Mouse (Mus musculus) adrenal gland, postnatal 10 days (tissue): ENCODE results near the gene Mapk3. TPM values are rescaled to one million over a fixed set of nuclear protein-coding genes. Genes with fewer than 3 reads are reported as not detected.
"Not testable (repeated sequence)": the region's sequence is repeated elsewhere in the genome, so short reads cannot be mapped to it uniquely, and the experiment has no call there.

ENCODE experiments used
- DNase-seq: peaks from one replicate; pipeline ENCODE4 v3.0.0; 2021; ENCODE audit warnings: mixed read lengths
- long read RNA-seq, 2 experiments: library from polyadenylated mRNA; stranded (forward); transcript quantifications; one replicate each; pipeline ENCODE4 v2.0.0; 2021
- total RNA-seq, 2 experiments: library from RNA; stranded (reverse); gene quantifications; 2 replicates each; pipeline ENCODE4 v1.2.3; 2021

Mapk3 gene
- 100 to 1,000 TPM; 125 to 158 TPM for total RNA-seq
- long read RNA-seq, experiment 1, transcript Mapk3-202 (9 exons, 1,800 nt), result major isoform, 147 of 178 reads
- long read RNA-seq, experiment 1, partial matches to known transcripts, result 22 of 178 reads
- long read RNA-seq, experiment 1, other reads (novel, unspliced or antisense), result 4 of 178 reads
- long read RNA-seq, experiment 2, transcript Mapk3-202 (9 exons, 1,800 nt), result major isoform, 47 of 62 reads
- long read RNA-seq, experiment 2, partial matches to known transcripts, result 3 of 62 reads
- long read RNA-seq, experiment 2, other reads (novel, unspliced or antisense), result 10 of 62 reads

DNA sequence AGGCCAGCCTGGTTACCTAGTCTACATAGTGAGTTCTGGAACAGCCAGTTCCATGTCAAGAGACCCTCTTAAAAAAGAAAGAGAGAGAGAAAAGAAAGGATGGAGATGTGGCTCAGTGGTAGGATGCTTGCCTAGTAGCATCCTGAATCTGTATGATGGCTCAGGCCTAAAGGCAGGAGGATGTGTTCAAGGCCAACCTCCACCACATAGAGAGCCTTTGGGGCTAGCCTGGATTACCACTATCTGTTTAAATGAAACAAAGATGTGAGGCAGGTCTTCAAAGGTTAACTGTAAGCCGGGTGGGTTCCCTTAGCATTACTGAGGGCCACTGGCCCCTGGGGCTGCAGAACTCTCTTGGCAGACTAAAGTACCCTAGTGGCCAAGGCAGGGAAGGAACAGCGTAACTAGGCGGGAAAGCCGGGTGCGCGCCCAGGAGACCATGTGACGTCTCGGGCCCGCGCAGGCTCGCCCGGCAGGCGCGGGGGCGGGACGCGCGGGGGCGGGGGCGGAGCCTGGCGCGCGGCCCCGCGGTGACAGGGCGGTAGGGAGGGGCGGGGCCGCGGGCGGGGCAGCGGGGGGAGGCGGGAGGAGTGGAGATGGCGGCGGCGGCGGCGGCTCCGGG, at the start of gene Mapk3:
TSS of gene Mapk3 (plus strand) at position 552 of the 622 bp plus-strand sequence.
- peak; percentile 94 for DNase-seq

DNA sequence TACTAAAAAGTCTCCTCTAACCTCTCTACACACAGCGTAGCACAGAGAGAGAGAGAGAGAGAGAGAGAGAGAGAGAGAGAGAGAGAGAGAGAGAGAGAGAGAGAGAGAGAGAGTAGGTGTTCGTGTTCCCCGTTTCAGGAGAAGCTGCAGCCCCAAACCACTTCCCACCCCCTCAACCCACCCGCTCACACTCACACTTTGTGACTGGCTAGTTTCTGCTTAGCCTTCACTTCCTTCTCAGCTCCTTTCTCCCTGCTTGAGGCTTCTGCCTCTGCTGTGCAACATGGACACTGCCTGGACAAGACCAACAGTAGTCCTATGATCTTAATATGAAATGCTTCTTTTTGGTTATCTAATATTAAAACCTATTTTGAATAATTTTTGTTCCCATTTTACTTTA, 49.1 kb upstream of the Mapk3 start:
- no peak for DNase-seq

DNA sequence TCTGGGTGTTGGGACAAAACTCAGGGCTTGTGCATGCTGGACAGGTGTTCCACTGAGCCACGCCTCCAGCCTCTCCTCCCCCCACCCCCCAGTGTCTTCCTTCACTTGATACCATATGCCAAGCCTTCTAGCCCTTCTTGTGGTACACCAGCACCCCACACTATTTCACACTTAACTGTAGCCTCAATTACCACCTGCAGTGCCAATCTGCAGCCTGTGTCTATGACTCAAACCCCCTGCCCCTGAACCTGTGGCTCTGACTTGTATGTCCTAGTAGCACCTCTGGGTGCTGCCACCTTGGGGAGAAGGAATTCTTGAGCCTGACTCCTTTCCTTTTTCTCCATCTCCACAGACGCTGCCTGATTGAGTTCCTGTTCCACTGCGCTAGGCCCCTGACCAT, 47.5 kb upstream of the Mapk3 start:
- DNase-seq, result no peak

DNA sequence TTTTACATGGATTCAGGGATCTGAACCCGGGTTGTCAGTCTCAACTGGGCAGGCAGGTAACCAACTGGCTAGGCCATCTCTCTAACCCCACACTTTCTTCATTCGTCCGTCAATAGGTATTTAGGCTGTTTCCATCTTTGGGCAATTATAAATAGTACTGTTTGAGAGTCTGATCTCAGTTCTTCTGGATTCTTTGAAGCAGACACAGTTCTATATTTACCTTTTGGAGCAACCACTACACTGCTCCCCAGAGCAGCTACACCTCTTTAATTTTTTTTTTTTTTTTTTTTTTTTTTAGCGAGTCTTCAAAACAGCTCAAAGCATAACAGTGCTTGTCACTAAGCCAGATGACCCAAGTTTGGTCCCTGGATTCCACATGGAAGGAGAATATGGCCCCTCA, 43.7 kb upstream of the Mapk3 start:
- DNase-seq, result no peak

DNA sequence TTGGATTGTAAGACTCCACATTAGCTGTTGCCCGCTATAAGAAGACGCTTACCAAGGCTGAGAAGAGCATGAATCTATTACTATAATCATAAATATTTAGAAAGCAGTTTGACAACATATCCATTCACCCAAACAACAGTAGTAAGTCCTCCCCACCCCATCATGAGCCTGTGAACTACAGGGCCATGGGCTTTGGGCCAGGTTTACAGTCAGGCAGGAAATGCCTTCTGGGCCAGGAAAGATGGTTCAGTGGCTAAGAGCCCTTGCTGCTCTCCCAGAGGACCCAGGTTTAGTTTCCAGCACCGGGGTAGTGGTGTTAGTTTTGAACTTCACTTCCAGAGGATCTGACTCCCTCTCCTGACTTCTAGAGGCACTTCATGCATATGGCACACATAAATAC, 41.8 kb upstream of the Mapk3 start:
- no peak for DNase-seq

DNA sequence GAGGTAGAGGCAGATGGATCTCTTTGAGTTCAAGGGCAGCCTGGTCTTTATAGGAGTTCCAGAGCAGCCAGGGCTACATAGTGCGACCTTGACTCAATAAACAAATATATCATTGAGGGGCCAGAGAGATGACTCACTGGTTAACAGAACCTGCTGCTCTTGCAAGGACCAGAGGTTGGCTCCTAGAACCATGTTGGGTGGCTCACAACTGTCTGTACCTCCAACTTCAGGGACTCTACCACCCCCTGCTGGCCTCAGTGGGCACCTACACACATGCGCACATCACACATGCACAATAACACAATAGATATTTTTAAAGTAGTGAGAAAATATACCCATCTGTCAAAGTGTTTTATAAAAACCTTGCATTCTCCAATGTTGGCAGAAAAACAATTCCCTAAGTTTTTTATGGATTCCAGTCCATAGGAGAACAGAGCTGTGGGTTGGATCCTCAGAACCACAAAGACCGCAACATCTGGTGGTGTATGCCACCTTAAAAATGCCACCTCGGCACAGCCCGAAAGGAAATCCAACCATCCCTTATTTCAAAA, 40.5 kb upstream of the Mapk3 start:
- peak; percentile 6 for DNase-seq

DNA sequence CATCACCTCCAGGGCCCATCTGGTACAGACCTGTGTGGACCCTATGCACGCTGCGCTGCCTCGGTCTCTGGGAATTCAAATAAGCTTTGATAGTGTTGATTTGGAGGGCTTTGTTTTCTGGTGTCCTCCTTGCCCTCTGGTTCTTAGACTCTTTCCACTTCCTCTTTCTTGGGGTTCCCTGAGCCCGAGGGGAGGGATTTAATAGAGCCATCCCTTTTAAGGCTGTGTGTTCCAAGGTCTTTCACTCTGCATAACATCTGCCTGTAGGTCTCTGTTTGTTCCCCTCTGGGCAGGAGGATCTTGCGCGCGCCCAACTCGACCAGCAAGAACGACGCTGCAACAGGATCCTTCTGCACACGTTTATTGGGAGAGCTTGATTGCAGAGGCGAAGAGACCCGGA, 37.8 kb upstream of the Mapk3 start:
- no peak for DNase-seq

DNA sequence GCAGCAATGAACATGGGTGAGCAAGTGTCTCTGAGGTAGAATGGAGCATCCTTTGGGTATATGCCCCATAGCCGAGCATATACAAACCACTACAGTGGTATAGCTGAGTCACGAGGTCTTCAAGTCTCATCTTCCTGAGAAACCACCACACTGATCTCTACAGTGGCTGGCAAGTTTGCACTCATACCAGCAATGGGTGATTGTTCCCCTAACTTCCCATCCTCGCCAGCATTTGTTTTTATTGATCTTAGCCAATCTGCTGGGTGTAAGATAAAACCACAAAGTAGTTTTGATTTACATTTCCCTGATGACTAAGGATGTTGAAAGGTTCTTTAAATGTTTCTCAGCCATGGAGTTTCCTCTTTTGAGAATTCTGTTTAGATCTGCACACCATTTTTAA, 34.3 kb upstream of the Mapk3 start:
- DNase-seq, result no peak

DNA sequence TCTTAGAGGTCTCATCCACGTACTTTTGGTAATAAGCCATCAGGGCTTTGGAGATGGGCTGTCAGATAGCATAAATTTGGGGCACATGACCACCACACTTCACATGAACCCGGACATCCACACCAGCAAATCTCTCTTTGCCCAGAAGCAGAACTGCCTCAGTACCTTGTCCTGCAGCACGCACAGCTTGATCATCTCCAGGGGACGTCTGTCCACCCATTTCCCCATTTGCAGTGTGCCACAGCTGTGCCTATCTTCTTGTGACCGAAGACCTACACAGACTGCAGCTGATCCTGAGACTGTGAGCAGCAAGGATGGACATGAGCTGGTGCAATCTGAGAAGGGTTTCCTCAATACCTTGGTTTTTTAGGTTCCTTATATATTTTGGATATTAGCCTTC, 33.7 kb upstream of the Mapk3 start:
- DNase-seq, result no peak

DNA sequence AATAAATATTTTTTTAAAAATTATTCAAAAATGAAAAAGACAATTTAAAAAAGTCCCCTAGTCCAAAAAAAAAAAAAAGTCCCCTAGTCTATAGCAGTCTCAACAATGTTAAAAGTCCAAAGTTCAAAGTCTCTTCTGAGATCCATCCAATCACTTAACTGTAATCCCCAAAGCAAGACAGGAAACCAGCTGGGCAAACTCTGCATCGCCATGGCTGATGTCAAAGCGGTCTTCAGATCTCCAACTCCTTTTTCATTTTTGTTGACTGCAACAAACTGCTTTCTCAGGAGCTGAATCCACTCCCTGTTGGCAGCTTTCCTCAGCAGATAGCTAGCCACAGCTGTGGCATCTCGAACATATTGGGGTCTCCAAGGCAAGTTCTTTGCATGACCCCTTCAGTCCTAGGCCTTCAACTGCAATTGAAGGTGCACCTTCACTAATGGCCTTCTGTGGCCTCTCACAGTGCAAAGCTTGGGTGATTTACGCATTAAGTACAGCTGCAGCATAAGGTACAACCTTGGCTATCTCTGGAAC, 29.1 kb upstream of the Mapk3 start:
- not testable (repeated sequence) for DNase-seq

DNA sequence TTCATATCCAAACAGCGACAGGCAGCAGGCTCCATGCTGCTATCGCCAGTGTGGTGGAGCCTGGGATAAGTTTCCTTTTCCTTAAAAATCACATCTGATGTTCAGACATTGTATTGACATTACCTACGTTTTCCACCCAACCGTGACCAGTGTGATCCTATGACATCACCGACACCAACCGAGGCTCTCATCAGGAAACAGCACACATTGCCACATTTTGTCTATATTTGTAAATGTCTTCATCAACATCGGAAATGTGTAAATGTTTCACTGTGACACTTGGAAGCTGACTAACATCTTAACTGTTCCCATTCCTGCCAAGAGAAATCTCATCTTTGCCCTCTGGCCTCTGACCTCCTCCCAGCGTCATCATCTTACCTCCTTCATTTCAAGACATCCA, 23.3 kb upstream of the Mapk3 start:
- DNase-seq, result no peak

DNA sequence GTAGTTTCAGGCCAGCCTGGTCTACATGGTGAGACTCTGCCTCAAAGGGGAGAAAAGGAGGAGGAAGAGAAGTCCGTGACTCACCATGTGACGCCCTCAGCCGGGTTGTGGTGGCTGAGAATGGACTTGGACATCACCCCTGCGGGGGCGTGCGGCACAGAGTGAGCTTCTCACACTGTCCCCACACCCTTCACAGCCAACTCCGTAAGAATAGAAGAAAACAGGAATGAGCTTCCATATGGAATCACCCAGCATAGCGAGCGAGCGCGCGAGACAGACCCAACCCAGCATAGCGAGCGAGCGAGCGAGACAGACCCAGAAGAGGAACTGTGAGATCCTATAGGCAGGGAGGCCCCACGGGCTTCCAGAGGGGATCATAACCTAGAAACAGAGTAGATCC, 19.9 kb upstream of the Mapk3 start:
- no peak for DNase-seq

DNA sequence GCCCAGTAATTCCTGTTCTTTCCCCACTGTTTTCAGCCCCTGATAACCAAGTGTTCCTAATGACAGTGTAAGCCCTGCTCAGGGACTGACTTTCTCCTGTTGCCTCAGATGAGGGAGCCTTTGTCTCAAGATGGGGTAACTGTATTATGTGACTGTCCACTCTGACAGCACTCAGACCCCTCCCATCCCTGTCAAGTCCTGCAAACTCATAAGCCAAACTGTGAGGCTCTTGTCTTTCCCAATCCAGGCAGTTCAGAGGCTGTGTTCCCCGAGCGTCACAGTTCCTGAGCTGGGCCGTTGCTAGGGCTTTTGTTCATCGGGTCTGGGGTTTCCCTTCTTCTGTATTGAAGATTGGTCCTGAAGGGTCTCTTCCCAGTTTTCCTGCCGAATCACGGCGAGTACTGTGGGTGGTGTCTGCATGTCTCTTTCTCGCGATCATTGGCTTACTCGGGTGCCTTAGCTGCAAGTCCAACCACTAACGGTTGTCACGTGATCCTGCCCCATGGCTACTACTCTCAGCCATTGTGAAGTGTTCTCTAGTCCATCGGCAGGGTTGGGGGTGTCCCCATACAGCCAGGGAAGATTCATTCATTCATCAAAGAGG, 19.2 kb upstream of the Mapk3 start:
- DNase-seq, result no peak

DNA sequence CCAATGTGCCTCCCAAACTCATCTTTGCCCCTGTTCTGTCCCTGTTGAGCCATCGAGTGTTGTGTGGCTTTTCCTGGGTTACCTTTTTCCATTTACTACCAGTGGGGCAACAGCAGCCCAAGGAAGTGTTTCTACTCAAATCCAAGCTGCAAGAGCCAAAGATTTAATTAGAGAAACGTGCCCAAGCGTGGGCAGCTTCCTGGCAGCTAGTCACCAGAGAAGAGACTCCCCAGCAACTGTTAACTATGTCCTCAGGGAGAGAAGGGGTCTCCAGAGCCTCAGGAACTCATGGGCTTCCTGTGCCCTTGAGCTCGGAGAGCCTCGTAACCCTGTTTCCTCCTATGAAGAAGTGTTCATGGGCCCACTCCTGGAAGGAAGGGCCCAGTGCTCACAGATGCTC, 18.4 kb upstream of the Mapk3 start:
- DNase-seq, result no peak

DNA sequence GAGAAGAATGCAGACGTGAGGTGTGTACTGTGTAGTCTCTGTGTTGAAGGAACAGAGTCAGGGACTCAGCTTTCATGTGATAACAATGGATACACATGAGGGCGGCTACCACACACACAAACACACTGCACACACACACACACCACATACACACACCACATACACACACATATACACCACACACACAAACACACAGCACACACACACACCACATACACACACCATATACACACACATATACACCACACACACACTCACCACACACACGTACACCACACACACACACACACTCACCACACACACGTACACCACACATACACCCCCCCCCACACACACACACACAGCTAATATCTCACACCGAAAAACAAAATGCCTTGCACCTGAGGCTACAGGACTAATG, 17.9 kb upstream of the Mapk3 start:
- DNase-seq, result no peak

DNA sequence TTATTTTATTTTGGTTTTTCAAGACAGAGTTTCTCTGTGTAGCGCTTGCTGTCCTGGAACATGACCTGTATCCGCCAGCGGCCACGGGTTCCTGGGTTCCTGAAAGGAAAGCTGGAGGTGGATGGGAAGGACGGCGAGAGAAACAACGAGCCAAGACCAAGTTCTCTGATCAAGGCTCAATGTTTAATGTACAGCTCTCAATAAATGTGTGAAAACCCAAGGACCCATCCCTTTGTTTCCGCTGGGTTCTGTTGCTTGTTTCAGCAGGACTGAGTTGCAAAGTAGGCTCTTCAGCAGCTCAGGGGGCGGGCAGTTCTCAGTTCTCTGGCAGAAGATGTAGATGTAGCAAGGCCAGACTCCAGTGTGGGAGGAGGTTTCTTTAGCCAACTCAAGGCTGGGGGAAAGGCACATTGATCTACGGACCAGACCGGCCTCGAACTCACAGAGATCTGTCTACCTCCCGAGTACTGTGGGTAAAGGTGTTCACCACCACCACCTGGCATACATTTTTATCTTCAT, 17.4 kb upstream of the Mapk3 start:
- no peak for DNase-seq

DNA sequence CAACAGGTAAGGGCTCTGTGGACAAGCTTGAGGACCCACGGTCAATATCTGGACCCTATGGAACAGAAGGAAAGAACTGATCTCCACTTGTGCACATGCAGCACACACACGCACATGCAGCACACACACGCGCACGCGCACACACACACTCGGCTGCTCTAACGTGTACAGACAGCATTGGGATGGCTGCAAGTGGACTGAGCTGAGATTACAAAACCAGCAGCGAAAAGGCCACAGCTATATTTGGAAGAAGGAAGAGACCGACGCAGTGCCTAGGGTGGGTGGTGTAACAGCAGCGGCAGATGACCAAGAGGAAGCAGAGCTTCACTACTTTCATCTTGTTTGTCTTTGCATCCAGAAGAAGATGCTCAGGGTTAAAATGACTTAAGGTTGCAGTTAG, 13.3 kb upstream of the Mapk3 start:
- no peak for DNase-seq

DNA sequence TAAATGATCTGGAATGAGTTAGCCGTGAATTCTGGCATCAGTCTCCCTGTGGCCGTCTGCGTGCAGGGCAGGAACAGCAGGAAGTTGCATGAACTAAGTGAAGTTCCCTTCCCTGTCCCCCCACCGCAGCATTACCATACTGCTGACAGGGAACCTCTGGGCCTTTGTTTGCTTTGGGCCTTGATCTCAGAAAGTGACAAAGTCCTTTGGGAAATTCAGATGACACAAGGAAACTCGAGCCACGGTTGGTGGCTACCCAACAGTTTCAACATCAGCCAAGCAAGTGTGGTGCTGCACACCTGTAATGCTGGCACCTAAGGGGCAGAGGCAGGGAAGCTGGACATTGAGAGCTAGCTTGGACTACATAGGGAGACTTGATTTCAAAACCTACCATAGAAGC, 12.6 kb upstream of the Mapk3 start:
- no peak for DNase-seq

DNA sequence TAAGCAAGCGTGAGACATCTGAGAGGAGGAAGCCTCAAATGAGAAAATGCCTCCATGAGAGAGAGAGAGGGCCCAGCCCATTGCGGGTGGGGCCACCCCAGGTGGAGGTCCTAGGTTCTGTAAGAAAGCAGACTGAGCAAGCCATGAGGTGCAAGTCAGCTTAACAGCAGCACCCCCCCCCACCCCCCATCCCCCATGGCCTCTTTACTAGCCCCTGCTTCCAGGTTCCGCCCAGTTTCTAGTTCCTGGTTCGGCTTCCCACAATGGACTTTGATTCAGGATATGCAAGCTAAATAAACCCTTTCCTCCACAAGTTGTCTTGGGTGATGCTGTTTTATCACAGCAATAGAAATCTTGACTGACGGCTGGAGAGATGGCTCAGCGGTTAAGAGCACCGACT, 10.6 kb upstream of the Mapk3 start:
- DNase-seq, result no peak

DNA sequence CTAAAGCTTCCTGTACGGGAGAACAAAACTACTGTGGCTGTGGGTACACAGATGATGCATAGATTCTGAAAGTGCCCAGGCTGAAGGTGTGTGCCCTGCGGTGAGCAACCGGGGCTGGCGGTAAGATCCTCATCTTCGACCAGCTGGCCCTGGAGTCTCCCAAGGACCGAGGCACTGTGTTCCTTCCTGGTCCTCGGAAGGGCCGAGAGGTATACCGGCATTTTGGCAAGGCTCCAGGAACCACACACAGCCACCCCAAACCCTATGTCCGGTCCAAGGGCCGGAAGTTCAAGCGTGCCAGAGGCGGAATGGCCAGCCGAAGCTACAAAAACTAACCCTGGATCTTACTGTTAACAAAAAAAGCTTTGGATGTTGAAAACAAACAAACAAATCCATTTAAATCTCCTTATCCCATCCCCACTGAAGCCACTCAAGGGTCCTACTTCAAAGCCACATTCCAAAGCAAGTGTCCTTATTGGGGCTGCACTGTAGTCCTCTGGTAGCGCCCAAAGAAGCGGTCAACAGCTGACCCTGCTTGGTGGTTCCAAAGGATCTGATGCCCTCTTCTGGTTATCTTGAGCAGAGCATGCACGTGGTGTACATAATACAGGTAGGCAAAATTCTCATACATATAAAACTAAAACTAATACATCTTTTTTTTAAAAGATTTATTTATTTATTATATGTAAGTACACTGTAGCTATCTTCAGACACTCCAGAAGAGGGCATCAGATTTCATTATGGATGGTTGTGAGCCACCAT, 9.6 kb upstream of the Mapk3 start:
- no peak for DNase-seq

DNA sequence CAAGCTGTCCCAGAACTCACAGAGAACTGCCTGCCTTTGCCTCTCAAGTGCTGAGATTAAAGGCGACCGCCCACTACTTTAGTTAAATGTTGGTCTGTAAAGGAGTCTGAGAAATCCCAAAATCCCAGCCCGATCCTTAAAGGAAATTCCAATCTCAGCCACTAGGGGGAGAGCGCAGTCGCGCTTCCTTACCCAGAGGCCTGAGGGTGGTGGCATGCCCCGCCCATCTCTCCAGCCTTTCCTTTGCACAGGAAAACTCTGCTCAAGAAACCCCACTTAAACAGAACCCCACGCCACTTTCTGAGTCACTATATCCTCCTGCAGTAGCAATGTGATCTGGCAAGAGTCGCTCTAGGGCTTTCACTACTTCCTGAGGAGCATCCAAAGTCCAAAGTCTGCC, 4.5 kb upstream of the Mapk3 start:
- peak; percentile 84 for DNase-seq

DNA sequence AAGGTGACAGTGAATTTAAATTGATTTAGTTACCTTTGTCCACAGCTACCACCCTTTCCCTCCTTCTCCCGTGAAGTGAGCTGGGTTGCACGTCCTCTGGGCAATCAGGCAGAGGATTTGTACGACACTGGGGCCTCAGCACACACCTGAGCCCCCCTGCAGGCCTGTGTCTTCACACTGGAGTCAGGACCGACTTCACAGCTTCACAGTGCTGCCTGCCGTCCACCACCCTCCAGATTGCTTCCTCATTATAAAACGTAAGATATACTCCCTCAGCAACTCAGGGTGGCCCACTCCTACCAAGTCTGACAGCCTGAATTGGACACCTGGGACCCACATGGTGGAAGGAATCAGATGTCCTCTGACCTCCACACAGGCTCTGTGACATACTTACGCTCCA, 862 bp upstream of the Mapk3 start:
- no peak for DNase-seq
